Mouse (Mus musculus) adrenal gland, adult 2 months (tissue): ENCODE data around the gene C2cd5. TPM values are rescaled to one million over a fixed set of nuclear protein-coding genes. Genes with fewer than 3 reads are reported as not detected.
A peak's percentile ranks its signal among the peaks of the same experiment; 100 is the strongest.

Experiments
- DNase-seq: peaks from one replicate; pipeline ENCODE4 v3.0.0; 2021
- polyA plus RNA-seq: library from polyadenylated mRNA; depleted of rRNA; stranded (reverse); fragments of >200 nt; gene quantifications from 2 replicates; pipeline ENCODE4 v1.2.3, GENCODE M21; 2012; rRNA removed
- total RNA-seq, 2 experiments: library from RNA; stranded (reverse); gene quantifications; 2 replicates each; pipeline ENCODE4 v1.2.3; 2021

C2cd5 gene
- total and polyA plus RNA-seq, 3 experiments: 5.3 to 19.8 (median 12.3) TPM

DNA sequence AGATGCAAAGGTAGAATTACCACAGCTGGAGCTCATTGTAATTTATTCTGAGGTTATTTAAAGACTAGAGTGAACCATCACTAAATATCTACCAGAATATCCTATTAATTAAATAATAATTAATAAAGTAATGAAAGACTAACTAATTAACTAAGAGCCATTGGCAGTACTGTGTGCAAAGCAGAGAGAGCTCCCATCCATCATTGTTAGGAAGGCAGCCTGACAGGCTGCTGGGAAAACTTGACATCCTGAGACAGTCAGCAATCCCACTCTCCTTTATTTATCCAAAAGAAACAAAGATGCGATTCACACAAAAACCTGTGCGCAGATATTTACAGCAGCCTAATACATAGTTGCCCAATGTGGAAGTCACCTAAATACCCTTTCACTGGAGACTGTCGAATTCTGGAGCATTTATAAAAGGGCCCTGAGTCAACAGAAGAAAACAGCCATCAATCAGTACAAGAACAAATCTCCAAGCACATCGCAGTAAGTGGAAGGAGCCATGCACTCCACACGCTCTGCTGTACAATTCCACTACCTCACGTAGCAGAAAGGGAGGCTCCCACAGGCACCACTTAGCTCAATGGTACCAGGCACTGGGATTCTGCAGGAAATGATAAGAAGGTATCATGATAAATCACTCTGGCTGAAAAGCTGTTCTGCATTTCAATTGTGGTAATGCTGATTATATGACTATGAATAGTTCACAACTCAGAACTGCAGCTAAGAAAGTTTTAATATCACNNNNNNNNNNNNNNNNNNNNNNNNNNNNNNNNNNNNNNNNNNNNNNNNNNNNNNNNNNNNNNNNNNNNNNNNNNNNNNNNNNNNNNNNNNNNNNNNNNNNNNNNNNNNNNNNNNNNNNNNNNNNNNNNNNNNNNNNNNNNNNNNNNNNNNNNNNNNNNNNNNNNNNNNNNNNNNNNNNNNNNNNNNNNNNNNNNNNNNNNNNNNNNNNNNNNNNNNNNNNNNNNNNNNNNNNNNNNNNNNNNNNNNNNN lies 120.0 kb downstream of the C2cd5 start:
- no peak for DNase-seq

DNA sequence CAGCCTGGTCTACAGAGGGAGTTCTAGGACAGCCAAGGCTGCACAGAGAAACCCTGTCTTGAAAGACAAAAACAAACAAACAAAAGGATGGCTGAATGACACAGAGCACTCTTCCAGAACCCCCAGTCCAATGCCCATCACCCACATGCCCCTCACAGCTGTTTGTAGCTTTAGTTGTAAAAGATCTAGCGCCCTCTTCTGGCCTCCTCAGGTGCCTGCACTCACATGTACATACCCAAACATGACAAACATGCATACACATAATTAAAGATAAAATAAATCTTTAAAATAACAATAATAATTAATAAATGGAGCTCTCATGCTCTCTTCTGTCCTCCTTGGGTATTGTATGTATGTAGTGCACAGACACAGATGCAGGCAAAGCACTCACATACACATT lies 122.7 kb downstream of the C2cd5 start:
- no peak for DNase-seq

DNA sequence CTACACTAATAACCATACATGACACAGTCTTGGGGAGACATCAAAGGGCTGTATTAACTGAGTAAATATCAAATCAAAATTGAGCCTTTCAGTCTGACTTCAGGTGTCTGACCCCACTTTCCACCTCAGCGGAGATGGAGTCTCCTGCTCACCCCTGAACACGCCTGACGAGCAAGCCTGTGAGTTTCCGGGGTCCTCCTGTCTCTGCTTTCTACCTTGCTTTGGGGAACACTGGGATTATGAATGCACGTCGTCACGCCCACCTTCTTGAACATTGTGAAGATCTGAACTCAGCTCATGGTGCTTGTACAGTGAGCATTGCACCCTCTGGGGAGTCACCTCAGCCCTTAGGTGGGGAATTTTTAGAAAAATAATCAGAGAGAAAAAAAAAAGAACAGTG lies 126.7 kb downstream of the C2cd5 start:
- DNase-seq: no peak

DNA sequence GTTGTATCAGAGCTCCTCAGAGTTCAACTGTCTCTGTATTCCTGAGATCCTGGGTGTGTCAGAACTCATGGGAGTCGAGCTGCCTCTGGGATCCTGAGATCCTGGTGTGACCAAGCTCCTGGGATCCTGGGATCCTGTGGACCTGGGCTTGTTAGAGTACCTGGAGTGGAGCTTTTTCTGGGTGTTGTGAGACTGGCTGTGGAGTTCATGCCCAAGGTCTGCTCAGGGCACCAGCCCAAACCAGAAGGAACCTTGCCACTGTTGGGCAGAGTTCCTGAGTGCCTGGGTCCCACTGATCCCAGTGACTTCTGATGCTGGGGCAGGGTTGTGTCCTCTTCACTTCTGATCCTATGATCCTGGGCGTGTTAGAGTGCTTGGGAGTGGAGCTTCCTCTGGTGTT lies 127.7 kb downstream of the C2cd5 start:
- DNase-seq: no peak

DNA sequence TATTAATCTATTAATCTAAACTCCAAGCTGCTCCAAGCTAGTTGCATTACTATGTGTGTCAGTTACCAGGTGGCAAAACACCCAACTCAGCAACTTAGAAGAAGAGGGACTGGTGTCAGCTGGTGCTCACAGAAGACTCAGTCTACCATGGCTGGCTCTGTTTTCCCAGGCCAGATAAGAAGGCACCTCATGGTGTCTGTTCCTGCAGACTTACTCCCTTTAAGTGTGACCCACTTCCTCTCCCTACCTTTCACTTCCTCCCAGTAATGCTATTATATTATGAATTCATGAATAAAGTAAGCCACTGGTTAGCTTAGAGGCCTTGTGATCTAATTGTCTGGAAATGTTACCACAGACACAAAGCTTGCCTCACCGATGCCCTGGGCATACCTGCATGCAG lies 132.5 kb downstream of the C2cd5 start:
- DNase-seq: no peak

DNA sequence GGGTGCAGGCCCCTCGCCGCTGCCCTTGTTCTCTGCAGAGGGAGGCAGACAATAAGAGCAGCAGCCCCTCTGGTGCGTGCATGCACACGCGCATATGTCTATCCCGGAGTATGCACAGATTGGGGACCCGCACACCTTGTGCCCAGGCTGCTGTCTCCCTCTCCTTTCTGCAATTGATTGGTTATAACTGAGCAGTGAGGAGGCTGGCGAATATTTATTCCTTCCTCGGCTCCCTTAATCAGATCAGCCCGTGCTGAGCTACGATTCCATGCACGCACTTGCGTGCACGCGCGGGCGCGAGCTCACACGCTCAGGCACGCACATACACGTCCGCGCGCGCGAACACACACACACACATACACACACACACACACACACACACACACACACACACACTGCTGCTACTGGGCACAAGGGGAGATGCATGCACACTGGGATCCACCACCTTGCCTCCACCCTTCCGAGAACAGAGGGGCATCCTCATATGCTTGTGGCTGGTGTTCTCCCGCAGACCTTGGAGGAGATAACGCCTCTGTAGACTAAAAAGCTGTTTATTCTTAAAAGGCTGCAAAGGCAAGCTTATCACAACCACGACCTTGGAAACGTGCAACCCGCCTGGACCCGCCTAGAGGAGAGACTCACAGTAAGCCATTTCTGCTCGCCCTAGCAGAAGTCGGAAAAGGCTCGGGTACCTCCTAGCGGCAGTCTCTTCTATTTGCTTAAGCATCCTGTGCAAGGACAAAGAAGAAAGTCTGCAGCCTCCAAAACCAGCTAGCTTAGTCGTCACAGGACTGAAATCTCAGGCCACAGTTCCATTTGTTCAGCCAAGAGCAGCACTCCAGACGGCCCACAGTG lies 135.2 kb downstream of the C2cd5 start:
- DNase-seq: peak; percentile 25

DNA sequence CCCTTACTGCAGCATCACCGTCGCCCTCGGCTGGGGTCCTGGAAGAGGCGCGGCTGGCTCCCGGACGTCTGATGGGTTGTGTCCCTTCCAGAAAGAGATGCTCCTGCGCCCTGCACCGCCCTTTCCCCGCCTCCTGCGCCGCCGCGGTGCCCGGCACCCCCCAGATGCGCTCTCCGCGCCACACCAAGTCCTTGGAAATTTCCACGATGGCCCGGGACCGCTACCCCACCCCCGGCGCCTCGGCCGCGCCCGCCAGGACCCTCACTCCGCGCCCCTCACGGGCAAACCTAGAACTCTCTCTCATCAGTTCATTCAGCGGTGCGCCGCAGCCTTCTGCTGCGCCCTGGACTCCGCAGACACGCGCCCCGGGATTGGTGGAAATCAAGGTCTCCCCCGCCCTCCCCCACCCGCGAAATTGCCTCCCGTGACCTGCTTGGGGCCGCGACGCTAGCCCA lies 135.8 kb downstream of the C2cd5 start, which contains the start of gene St8sia1:
TSS of gene St8sia1 (minus strand) at position 377 of the 455 bp plus-strand sequence.
- DNase-seq: peak; percentile 14

DNA sequence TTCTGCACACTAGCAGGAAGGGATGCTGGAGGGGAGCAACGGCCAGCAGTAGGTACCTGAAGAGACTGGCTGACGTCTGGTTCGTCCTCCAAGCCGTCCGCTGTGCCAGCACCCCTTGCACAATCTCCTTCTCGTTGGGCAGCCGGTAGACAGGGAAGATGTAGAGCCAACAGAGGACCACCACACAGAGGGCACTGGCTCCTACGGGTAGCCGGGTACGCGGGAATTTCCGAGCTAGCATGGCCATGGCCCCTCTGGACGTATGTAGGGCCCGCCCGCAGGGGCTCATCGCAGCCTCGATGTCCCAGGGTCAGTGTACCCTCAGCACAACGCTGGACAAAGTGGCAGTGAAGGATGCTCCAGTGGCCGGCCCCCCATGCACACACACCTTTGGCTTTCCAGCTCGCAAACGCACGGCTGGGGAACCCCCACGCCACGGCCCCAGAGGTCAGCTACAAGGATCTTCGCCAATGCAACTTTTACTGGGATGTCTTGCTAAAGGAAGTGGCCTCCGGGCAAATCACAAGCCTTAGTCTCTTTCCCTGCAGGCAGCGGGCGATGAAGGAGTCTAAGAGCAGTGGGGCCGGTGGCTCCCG lies 136.4 kb downstream of the C2cd5 start:
- DNase-seq: no peak

DNA sequence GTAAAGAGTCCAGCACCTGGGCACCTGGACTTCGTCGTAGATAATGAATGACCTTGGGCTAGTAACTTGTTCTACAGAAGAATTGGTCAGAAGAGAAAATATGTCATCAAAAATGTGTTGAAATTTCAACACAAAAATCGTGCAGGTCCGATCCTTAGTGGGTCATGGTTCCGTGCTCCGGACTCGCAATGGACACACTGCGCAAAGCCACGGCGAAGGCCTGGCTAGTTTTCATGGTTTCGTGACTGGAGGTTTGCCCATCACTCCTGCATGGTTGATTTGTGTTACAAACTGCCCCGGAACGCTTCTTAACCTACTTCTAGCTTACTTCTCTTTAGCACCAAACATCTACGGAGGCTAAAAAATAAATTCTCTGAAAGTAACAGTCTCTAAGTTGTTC lies 137.1 kb downstream of the C2cd5 start:
- no peak for DNase-seq

DNA sequence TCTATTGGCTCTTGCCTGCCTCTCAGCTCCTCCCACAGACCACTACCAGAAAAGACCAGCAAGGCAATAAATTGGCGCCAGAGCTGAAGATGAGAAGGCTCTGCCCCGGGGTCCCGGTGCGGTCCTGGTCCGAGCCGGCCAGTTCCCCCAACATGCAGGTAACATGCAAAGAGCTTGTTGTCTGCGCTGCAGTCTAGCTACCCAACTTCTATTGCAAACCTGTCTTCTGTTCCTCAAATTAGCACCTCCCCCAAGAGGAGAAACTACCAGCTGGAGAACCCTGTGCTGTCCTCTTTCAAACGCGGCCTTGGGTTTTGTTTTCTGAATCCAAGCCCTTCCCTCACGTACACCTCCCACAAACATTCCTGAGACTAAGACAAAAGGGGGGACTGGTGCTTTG lies 137.5 kb downstream of the C2cd5 start:
- no peak for DNase-seq

DNA sequence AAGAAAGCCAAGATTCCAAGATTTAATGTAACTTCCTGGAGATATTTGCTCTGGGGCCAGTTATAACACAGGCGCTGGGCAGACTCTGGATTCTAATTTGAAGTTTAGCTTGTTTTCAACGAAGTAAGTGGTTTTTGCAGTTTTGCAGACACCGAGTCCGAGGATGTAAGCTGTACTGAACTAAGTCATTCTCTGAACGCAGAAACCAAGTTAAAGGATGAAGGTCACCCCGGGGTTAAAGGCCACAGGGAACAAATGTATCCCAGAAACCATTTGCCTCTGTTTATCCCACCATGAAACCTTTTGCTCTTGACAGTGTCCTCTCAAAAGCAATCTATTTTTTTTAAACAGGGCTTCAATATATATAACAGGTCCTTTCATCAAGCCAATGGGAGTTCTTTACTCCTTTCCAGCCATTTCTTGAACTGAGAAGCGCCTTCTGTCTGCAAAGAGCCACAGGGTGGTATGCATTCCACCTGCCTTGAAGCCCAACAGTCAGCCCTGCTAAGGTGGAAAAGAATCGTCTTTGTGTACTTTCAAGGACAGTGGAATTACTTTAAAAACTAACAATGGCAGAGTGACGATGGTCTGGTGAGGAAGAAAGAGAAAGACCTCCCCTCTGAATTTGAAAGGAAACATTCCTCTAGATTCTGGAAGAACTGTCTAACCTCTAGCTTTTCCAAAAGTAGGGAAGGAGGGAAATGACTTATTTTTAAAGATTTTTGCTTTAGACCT lies 138.1 kb downstream of the C2cd5 start:
- no peak for DNase-seq

Other genes with a start within 250 kb of the C2cd5 start
- gene St8sia1, start 135.7 kb downstream of the C2cd5 start, total RNA-seq: 1 to 10 TPM in 1 of 2 experiments, under 1 TPM in 1; 0.43 to 1.8 TPM
- 0.13 and 0.25 TPM in 2 replicates for gene St8sia1, start 135.7 kb downstream of the C2cd5 start, polyA plus RNA-seq
- 10 to 100 TPM; 92.4 to 98.3 TPM for gene Etnk1, start 67.1 kb upstream of the C2cd5 start, total RNA-seq
- 42.0 and 111 TPM in 2 replicates for gene Etnk1, start 67.1 kb upstream of the C2cd5 start, polyA plus RNA-seq